Comparison of ENCODE assay signal across 15 mouse cellular contexts in genomic region chr2:33811349-33811890, GRCm38 (mm10).
DNase-seq lines count a peak whose midpoint lies in the region; ATAC-seq lines count a peak whose summit lies in the region.
"Had no signal": no experiment of that assay in that cellular context is flagged by ENCODE, and none has a peak within 500 bp of the region (broad histone marks: within the 10 kb centered on the region; RNA-seq: fewer than 3 reads in every experiment).

No protein-coding gene starts in this region.

- H3K4me2 ChIP-seq in midbrain, embryonic 14.5 days (ENCODE audit: low read length) = no peak overlapping the region
- H3K4me2 ChIP-seq in forebrain, embryonic 14.5 days (ENCODE audit: low read length) = no peak overlapping the region; the same call in 1 of the 2 replicates
- H3K4me2 ChIP-seq in limb, embryonic 12.5 days = 0 out of 2 replicates have a peak overlapping the region, but pooled peaks have one; percentile 1
- no peak overlapping the region for H3K4me2 ChIP-seq in liver, embryonic 12.5 days
- H3K4me2 ChIP-seq: embryonic facial prominence, embryonic 12.5 days; lung, embryonic 15.5 days had no signal

- H3K27me3 ChIP-seq in midbrain, embryonic 14.5 days (ENCODE audit: control insufficient read depth, insufficient read depth, low read length) = no peaks in the 10 kb centered on the region
- no peaks in the 10 kb centered on the region for H3K27me3 ChIP-seq in midbrain, embryonic 10.5 days (ENCODE audit: low read depth, poor library complexity, severe bottlenecking)
- 0 out of 2 replicates have a peak, but pooled peaks cover 3% of the 10 kb centered on the region for H3K27me3 ChIP-seq in forebrain, embryonic 14.5 days (replicated peaks; ENCODE audit: control insufficient read depth, insufficient read depth, low read length)
- H3K27me3 ChIP-seq in limb, embryonic 12.5 days = no peaks in the 10 kb centered on the region
- H3K27me3 ChIP-seq in liver, embryonic 12.5 days (replicated peaks) = no peaks in the 10 kb centered on the region
- H3K27me3 ChIP-seq: embryonic facial prominence, embryonic 12.5 days; lung, embryonic 15.5 days had no signal

- no peak overlapping the region for H3K4me3 ChIP-seq in midbrain, embryonic 14.5 days (replicated peaks; ENCODE audit: low read depth, low read length)
- H3K4me3 ChIP-seq in midbrain, embryonic 10.5 days = no peak overlapping the region
- no peak overlapping the region for H3K4me3 ChIP-seq in forebrain, embryonic 14.5 days (ENCODE audit: low read depth, low read length)
- no peak overlapping the region for H3K4me3 ChIP-seq in limb, embryonic 12.5 days (replicated peaks)
- H3K4me3 ChIP-seq in liver, embryonic 12.5 days = no peak overlapping the region
- H3K4me3 ChIP-seq: embryonic facial prominence, embryonic 12.5 days; lung, embryonic 15.5 days had no signal

- peaks cover under 1% of the 10 kb centered on the region; the same call in 1 of the 2 replicates for H3K36me3 ChIP-seq in midbrain, embryonic 14.5 days (ENCODE audit: control insufficient read depth, insufficient read depth, low read length)
- H3K36me3 ChIP-seq in midbrain, embryonic 10.5 days = 0 out of 2 replicates have a peak, but pooled peaks cover 10% of the 10 kb centered on the region
- no peaks in the 10 kb centered on the region; the same call in none of the 2 replicates for H3K36me3 ChIP-seq in forebrain, embryonic 14.5 days (ENCODE audit: control insufficient read depth, insufficient read depth, low read length)
- peaks cover 11% of the 10 kb centered on the region for H3K36me3 ChIP-seq in limb, embryonic 12.5 days
- H3K36me3 ChIP-seq in liver, embryonic 12.5 days = 0 out of 2 replicates have a peak, but pooled peaks cover 15% of the 10 kb centered on the region
- H3K36me3 ChIP-seq: lung, embryonic 15.5 days had no signal

- no peak for ATAC-seq in midbrain, embryonic 14.5 days (ENCODE audit: low FRiP score, low TSS enrichment)
- ATAC-seq in forebrain, embryonic 14.5 days = 0 out of 2 replicates have a peak, but pooled peaks have one; percentile 41
- no peak for ATAC-seq in limb, embryonic 12.5 days (ENCODE audit: insufficient number of reproducible peaks, insufficient read depth, low FRiP score, low TSS enrichment, low read depth)
- no peak for ATAC-seq in liver, embryonic 12.5 days

- H3K9ac ChIP-seq in midbrain, embryonic 14.5 days (replicated peaks; ENCODE audit: low read length) = no peak overlapping the region
- no peak overlapping the region for H3K9ac ChIP-seq in forebrain, embryonic 14.5 days (ENCODE audit: low read length)
- no peak overlapping the region for H3K9ac ChIP-seq in limb, embryonic 12.5 days (replicated peaks)
- H3K9ac ChIP-seq in liver, embryonic 12.5 days = no peak overlapping the region
- H3K9ac ChIP-seq: embryonic facial prominence, embryonic 12.5 days; lung, embryonic 15.5 days had no signal

- 55% methylated on average over 17 of the region's 17 CpGs for WGBS in midbrain, embryonic 14.5 days
- WGBS in midbrain, embryonic 10.5 days = 80% methylated on average over 17 of the region's 17 CpGs
- WGBS in forebrain, embryonic 14.5 days = 29% methylated on average over 17 of the region's 17 CpGs
- 50% methylated on average over 17 of the region's 17 CpGs for WGBS in limb, embryonic 12.5 days
- WGBS in liver, embryonic 12.5 days (ENCODE audit: insufficient replicate concordance) = 82% methylated on average over 17 of the region's 17 CpGs

- peaks cover 63% of the 10 kb centered on the region for H3K4me1 ChIP-seq in midbrain, embryonic 14.5 days (ENCODE audit: control insufficient read depth, insufficient read depth, low read length)
- H3K4me1 ChIP-seq in midbrain, embryonic 10.5 days = peaks cover 42% of the 10 kb centered on the region
- peaks cover 55% of the 10 kb centered on the region for H3K4me1 ChIP-seq in forebrain, embryonic 14.5 days (ENCODE audit: control insufficient read depth, insufficient read depth, low read length)
- peaks cover 76% of the 10 kb centered on the region for H3K4me1 ChIP-seq in limb, embryonic 12.5 days (replicated peaks)
- no peaks in the 10 kb centered on the region for H3K4me1 ChIP-seq in liver, embryonic 12.5 days

- peak overlapping the region; percentile 64; the same call in 1 of the 2 replicates for H3K27ac ChIP-seq in midbrain, embryonic 14.5 days (replicated peaks; ENCODE audit: low read depth, low read length)
- H3K27ac ChIP-seq in midbrain, embryonic 10.5 days (replicated peaks) = no peak overlapping the region; the same call in 1 of the 2 replicates
- H3K27ac ChIP-seq in forebrain, embryonic 14.5 days (ENCODE audit: low read depth, low read length) = peak overlapping the region; percentile 65; the same call in 1 of the 2 replicates
- peak overlapping the region; percentile 91 for H3K27ac ChIP-seq in limb, embryonic 12.5 days
- H3K27ac ChIP-seq in liver, embryonic 12.5 days = no peak overlapping the region
- H3K27ac ChIP-seq: lung, embryonic 15.5 days had no signal

- DNase-seq in midbrain, embryonic 14.5 days = no peak
- no peak for DNase-seq in midbrain, embryonic 10.5 days (ENCODE audit: low spot score)
- peak; percentile 61 for DNase-seq in forebrain, embryonic 14.5 days (ENCODE audit: low spot score)
- DNase-seq in right cerebral cortex, postnatal 25 days = no peak
- no peak for DNase-seq in thymus, postnatal 4 days
- DNase-seq: adrenal gland, postnatal 14 days; cerebellum, adult 8-10 months; kidney, adult 8-10 months; kidney, postnatal 4 days; thymus, adult 18-20 months had no signal

- H3K9me3 ChIP-seq in midbrain, embryonic 14.5 days (ENCODE audit: control insufficient read depth, low read length) = no peaks in the 10 kb centered on the region
- H3K9me3 ChIP-seq in midbrain, embryonic 10.5 days (replicated peaks) = no peaks in the 10 kb centered on the region
- H3K9me3 ChIP-seq in forebrain, embryonic 14.5 days (replicated peaks; ENCODE audit: control insufficient read depth, low read length) = no peaks in the 10 kb centered on the region
- no peaks in the 10 kb centered on the region for H3K9me3 ChIP-seq in limb, embryonic 12.5 days
- no peaks in the 10 kb centered on the region for H3K9me3 ChIP-seq in liver, embryonic 12.5 days (replicated peaks)
- H3K9me3 ChIP-seq: embryonic facial prominence, embryonic 12.5 days; G1E; lung, embryonic 15.5 days had no signal

Comparison
In these comparisons a context has a peak if more than half of its experiments do, and no peak if none do; other contexts are left out.
1. H3K27ac ChIP-seq: peak in midbrain, embryonic 14.5 days (single experiment), forebrain, embryonic 14.5 days (single experiment) and limb, embryonic 12.5 days (single experiment); none in midbrain, embryonic 10.5 days (single experiment) and liver, embryonic 12.5 days (single experiment).